Mouse (Mus musculus): Measurements from ENCODE around the gene Llgl1.
A peak's percentile ranks its signal among the peaks of the same experiment; 100 is the strongest.

- TF ChIP-seq CTCF (IDR thresholded peaks at IDR 0.05; ENCODE audit: control insufficient read depth, insufficient read depth, low read length) = peak; percentile 89
- TF ChIP-seq POLR2A (IDR thresholded peaks at IDR 0.05; ENCODE audit: borderline replicate concordance, control insufficient read depth, low read depth, low read length) = no peak
Measured at GRCm38 (mm10) chr11:60703131-60703530, 3.6 kb downstream of the Llgl1 start.

Measured in bone marrow, adult 2 months (tissue).